Mouse (Mus musculus) spleen, adult 2 months (tissue): ENCODE data around the gene Lhfp.

Source experiments
- CTCF ChIP-seq: fragments of 200-500 bp; IDR thresholded peaks from 2 replicates; pipeline ENCODE4 v1.5.1; 2011; ENCODE audit warnings: mild to moderate bottlenecking, inconsistent platforms; ENCODE audit not compliant: insufficient read depth, insufficient read length, insufficient replicate concordance; ENCODE audit errors: extremely low read depth
- POLR2A ChIP-seq: fragments of 200-500 bp; IDR thresholded peaks from 2 replicates; pipeline ENCODE4 v1.6.1; 2011; ENCODE audit warnings: low read depth, low read length, inconsistent platforms

- TF ChIP-seq CTCF (no peak), POLR2A (no peak)
These were observed 43.5 kb downstream of the Lhfp start for GRCm38 (mm10) chr3:53084806-53085205.
